8 mouse cellular contexts compared by ENCODE assay signal in the genomic region with DNA sequence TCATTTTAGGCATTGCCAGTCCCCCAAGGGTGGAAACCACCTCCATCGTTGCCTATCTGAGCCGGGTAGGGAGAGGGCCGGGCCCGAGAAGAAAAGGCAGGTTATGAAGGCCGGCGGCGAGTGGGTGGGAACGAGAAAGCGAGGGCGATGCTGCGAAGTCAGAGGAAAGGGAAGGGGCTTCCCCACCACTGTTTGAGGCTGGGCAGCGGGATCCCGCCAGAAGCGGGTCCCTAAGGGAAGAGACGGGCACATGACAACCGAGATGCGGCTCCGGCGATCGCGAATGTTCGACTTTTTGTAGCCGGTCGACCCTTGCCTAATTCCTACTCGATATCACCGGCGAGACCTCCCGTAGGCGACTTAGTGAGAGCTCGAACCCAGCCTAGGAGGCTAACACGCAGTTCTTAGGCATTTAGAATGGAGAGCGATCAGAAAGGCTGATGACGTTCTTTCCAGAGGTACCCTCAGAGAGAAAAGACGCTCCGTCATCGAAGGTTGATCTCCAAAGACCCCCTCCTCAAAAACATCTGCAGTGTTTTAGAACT. TPM values are rescaled to one million over a fixed set of nuclear protein-coding genes. Genes with fewer than 3 reads are reported as not detected.
DNase-seq lines count a peak whose midpoint lies in the region; ATAC-seq and TF ChIP-seq lines count a peak whose summit lies in the region.

No protein-coding gene starts in this region.

- peak overlapping the region; percentile 96 for H3K4me2 ChIP-seq in hindbrain, embryonic 12.5 days (replicated peaks)
- peak overlapping the region; percentile 99 for H3K4me2 ChIP-seq in stomach, postnatal 0 days (replicated peaks; ENCODE audit: low read depth)

- peak; percentile 39 for DNase-seq in left cerebral cortex, adult 11 months (ENCODE audit: low spot score)
- no peak for DNase-seq in left cerebral cortex, adult 8-10 months (ENCODE audit: low spot score in 2 of 2)
- DNase-seq in G1E (ENCODE audit: low spot score), result no peak
- no peak for DNase-seq in stomach, postnatal 0 days (ENCODE audit: low spot score)
- DNase-seq in natural killer cell, adult 2 months (ENCODE audit: low spot score in 2 of 2), result no peak

- H3K9me3 ChIP-seq in G1E (replicated peaks), result no peaks in the 10 kb centered on the region
- H3K9me3 ChIP-seq in hindbrain, embryonic 12.5 days (replicated peaks), result no peaks in the 10 kb centered on the region
- H3K9me3 ChIP-seq in stomach, postnatal 0 days (ENCODE audit: control insufficient read depth, low read length), result no peaks in the 10 kb centered on the region

- TF ChIP-seq POLR2A in cortical plate, adult 2 months (IDR thresholded peaks at IDR 0.05; ENCODE audit: extremely low read depth, insufficient read depth, low read length), result 0 out of 2 replicates have a peak, but pooled peaks have one; percentile 7

- H3K9ac ChIP-seq in hindbrain, embryonic 12.5 days, result peak overlapping the region; percentile 64
- H3K9ac ChIP-seq in stomach, postnatal 0 days (ENCODE audit: low read length), result peak overlapping the region; percentile 66

- H3K27ac ChIP-seq in cortical plate, adult 2 months (ENCODE audit: insufficient read depth, low read length), result peak overlapping the region; percentile 79
- H3K27ac ChIP-seq in hindbrain, embryonic 12.5 days, result peak overlapping the region; percentile 99
- peak overlapping the region; percentile 99 for H3K27ac ChIP-seq in stomach, postnatal 0 days (replicated peaks)

- H3K4me1 ChIP-seq in G1E (ENCODE audit: insufficient read depth, low read depth, low read length), result peaks cover 38% of the 10 kb centered on the region
- peaks cover 2% of the 10 kb centered on the region; the same call in 1 of the 2 replicates for H3K4me1 ChIP-seq in cortical plate, adult 2 months (ENCODE audit: control insufficient read depth, insufficient read depth, low read length)
- peaks cover 12% of the 10 kb centered on the region for H3K4me1 ChIP-seq in hindbrain, embryonic 12.5 days
- H3K4me1 ChIP-seq in stomach, postnatal 0 days (replicated peaks; ENCODE audit: control insufficient read depth, insufficient read depth), result no peaks in the 10 kb centered on the region; the same call in 1 of the 2 replicates

- no peak for TF ChIP-seq EP300 in stomach, postnatal 0 days (optimal IDR thresholded peaks at IDR 0.05)

- TF ChIP-seq CTCF in G1E (IDR thresholded peaks at IDR 0.05; ENCODE audit: low read depth, low read length), result no peak
- TF ChIP-seq CTCF in cortical plate, adult 2 months (IDR thresholded peaks at IDR 0.05; ENCODE audit: extremely low read depth, insufficient read depth, low read length), result no peak
- TF ChIP-seq CTCF in stomach, postnatal 0 days (IDR thresholded peaks at IDR 0.05; ENCODE audit: low read depth), result no peak

- H3K27me3 ChIP-seq in G1E (ENCODE audit: insufficient read depth, low read length), result no peaks in the 10 kb centered on the region
- no peaks in the 10 kb centered on the region for H3K27me3 ChIP-seq in hindbrain, embryonic 12.5 days
- H3K27me3 ChIP-seq in stomach, postnatal 0 days (ENCODE audit: control insufficient read depth, insufficient read depth, low read length), result no peaks in the 10 kb centered on the region

- H3K36me3 ChIP-seq in G1E (replicated peaks), result peaks cover 14% of the 10 kb centered on the region
- H3K36me3 ChIP-seq in hindbrain, embryonic 12.5 days, result no peaks in the 10 kb centered on the region
- no peaks in the 10 kb centered on the region for H3K36me3 ChIP-seq in stomach, postnatal 0 days (ENCODE audit: control insufficient read depth, insufficient read depth, low read length)

- no peak for ATAC-seq in G1E (ENCODE audit: extremely low read depth, insufficient number of reproducible peaks, low FRiP score, poor library complexity, severe bottlenecking)
- ATAC-seq in hindbrain, embryonic 12.5 days (ENCODE audit: low FRiP score), result peak; percentile 39
- ATAC-seq in megakaryocyte, adult 5-6 weeks (ENCODE audit: poor library complexity, severe bottlenecking), result peak; percentile 9; the same call in 1 of the 2 replicates
- ATAC-seq in stomach, postnatal 0 days (ENCODE audit: low FRiP score, low TSS enrichment), result peak; percentile 14; the same call in 1 of the 2 replicates

- under 1% methylated on average over 36 of the region's 36 CpGs for WGBS in hindbrain, embryonic 12.5 days
- whole genome bisulfite sequencing in stomach, postnatal 0 days, result under 1% methylated on average over 36 of the region's 36 CpGs

- peak overlapping the region; percentile 86 for H3K4me3 ChIP-seq in G1E (ENCODE audit: low read depth, low read length)
- peak overlapping the region; percentile 51 for H3K4me3 ChIP-seq in cortical plate, adult 2 months (ENCODE audit: insufficient read depth, low read length)
- H3K4me3 ChIP-seq in hindbrain, embryonic 12.5 days, result peak overlapping the region; percentile 94
- peak overlapping the region; percentile 97 for H3K4me3 ChIP-seq in stomach, postnatal 0 days (ENCODE audit: low read depth, low read length)

RNA-seq across cellular contexts. Expression of a gene that starts 1.2 kb away (rescaled TPM):
- total RNA-seq in left cerebral cortex, adult 8-10 months (2022), result 10 to 100 TPM; 81.6 to 88.9 (median 83.4) TPM
- total RNA-seq in G1E (2014; fragmentation: Nextera tagmentation) (150 and 156 TPM in 2 replicates), G1E (2017) (36.1 and 37.6 TPM in 2 replicates)
- 10.0 and 14.2 TPM in 2 replicates for polyA plus RNA-seq in G1E (2012)
- polyA plus RNA-seq in cortical plate, adult 2 months (2012; rRNA removed), result 46.0 and 48.1 TPM in 2 replicates
- 40.8 and 42.4 TPM in 2 replicates for polyA plus RNA-seq in hindbrain, embryonic 12.5 days (2016; fragmentation: Nextera tagmentation; extraction: Ambion mirVana)
- total RNA-seq in megakaryocyte, adult 5-6 weeks (2015), result 75.7 and 77.3 TPM in 2 replicates
- total RNA-seq in megakaryocyte, adult 5-6 weeks (2017), result 20.7 and 31.9 TPM in 2 replicates
- 10.3 and 10.7 TPM in 2 replicates for polyA plus RNA-seq in stomach, postnatal 0 days (2015; fragmentation: Nextera tagmentation; extraction: Ambion mirVana)

RNA-seq across cellular contexts. Expression of a gene that starts 51.1 kb away (rescaled TPM):
- total RNA-seq in left cerebral cortex, adult 8-10 months (2022), result 100 to 1,000 TPM; 152 to 174 (median 163) TPM
- not detected in 2 replicates for total RNA-seq in G1E (2014; fragmentation: Nextera tagmentation)
- 0.22 TPM in 1 of 2 replicates, not detected in the other for total RNA-seq in G1E (2017)
- not detected in 2 replicates for polyA plus RNA-seq in G1E (2012)
- polyA plus RNA-seq in cortical plate, adult 2 months (2012; rRNA removed), result 84.2 and 88.1 TPM in 2 replicates
- polyA plus RNA-seq in hindbrain, embryonic 12.5 days (2016; fragmentation: Nextera tagmentation; extraction: Ambion mirVana), result 37.7 and 39.7 TPM in 2 replicates
- not detected in 2 replicates for total RNA-seq in megakaryocyte, adult 5-6 weeks (2015)
- total RNA-seq in megakaryocyte, adult 5-6 weeks (2017), result not detected in 2 replicates
- polyA plus RNA-seq in stomach, postnatal 0 days (2015; fragmentation: Nextera tagmentation; extraction: Ambion mirVana), result 1.2 and 1.3 TPM in 2 replicates

Comparison
In these comparisons a context has a peak if more than half of its experiments do, and no peak if none do; other contexts are left out.
1. RNA of a gene that starts 51.1 kb away (polyA plus RNA-seq): 84.2 to 88.1 TPM in cortical plate, adult 2 months and 37.7 to 39.7 TPM in hindbrain, embryonic 12.5 days; 1.2 to 1.3 TPM in stomach, postnatal 0 days and not detected in G1E; every median in the first group is over 10 times any median in the second.
2. Peak in every context shown above with its lines, with median percentiles within 50 percentile points of each other: H3K4me3 ChIP-seq and H3K27ac ChIP-seq.